Mouse (Mus musculus) layer of hippocampus, adult 9-11 months (tissue): ENCODE measurements at regions not wholly inside any gene's neighbourhood (a gene's known extent, or its start where the extent isn't known, plus 50 kb on each side); places are given as distances from the start of the nearest gene placed in this dataset.

Experiments used
- DNase-seq: peaks from one replicate; pipeline ENCODE4 v3.0.0; 2022

- no peak for DNase-seq
Observed at GRCm38 (mm10) chr16:68951508-68952236, 911.9 kb downstream of the Speer2 start.

- peak; percentile 24 for DNase-seq
Observed at GRCm38 (mm10) chr16:68910821-68911220, 952.7 kb downstream of the Speer2 start.

- peak; percentile 32 for DNase-seq
Observed at GRCm38 (mm10) chr16:68898136-68898535, 965.4 kb downstream of the Speer2 start.

GRCm38 (mm10) chr16:68848733-68849132 lies 1014.8 kb downstream of the Speer2 start:
- DNase-seq, result no peak
